Mouse (Mus musculus) granulocyte monocyte progenitor cell, adult 5-6 weeks (primary cell): Measurements from ENCODE around the gene Gm28919. TPM values are rescaled to one million over a fixed set of nuclear protein-coding genes. Genes with fewer than 3 reads are reported as not detected.
"Not testable (repeated sequence)": the region's sequence is repeated elsewhere in the genome, so short reads cannot be mapped to it uniquely, and the experiment has no call there.

ENCODE experiments used
- ATAC-seq: replicated peaks from 2 replicates; pipeline ENCODE4 v1.8.0; 2016; ENCODE audit warnings: mild to moderate bottlenecking, moderate TSS enrichment, inconsistent platforms; ENCODE audit not compliant: poor library complexity, severe bottlenecking
- total RNA-seq, 2 experiments: library from RNA; stranded (forward) in 1 of 2; stranded (reverse) in 1 of 2; fragments of 200-712, 200-1000 nt in 1 of 2; fragments of >200 nt in 1 of 2; fragmentation: Nextera tagmentation in 1 of 2; gene quantifications; 2 replicates each; pipeline ENCODE4 v1.2.3; 2014 to 2017

The Gm28919 gene
- total RNA-seq (2014; fragmentation: Nextera tagmentation) = not detected in 2 replicates
- total RNA-seq (2017) = not detected in 2 replicates

DNA sequence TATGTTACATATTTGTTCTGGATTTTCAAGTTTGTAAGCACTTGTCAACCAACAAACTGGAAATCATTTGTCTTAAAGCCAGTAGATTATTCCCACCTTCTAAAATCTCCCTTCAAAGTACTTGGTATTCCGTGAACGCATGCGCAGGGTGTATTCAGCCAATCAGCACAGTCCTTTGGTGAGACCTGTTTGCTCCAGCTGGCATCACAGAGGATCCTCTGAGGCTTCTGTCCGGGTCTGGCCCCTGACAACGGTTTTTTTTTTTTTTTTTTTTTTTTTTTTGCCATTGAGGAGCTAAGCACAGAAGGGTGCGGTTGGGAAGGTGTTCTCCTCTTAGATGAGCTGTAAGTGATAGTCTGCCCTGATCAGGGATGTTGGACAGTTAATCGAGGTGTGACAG is at the start of gene Gm28919:
TSS of gene Gm28919 (plus strand) at position 301 of the 400 bp plus-strand sequence.
- not testable (repeated sequence) for ATAC-seq

Other genes with a start within 250 kb of the Gm28919 start
- not detected in 2 replicates for gene Gm21719, start 99.3 kb downstream of the Gm28919 start, total RNA-seq (2014; fragmentation: Nextera tagmentation)
- not detected in 2 replicates for gene Gm21719, start 99.3 kb downstream of the Gm28919 start, total RNA-seq (2017)